Mouse (Mus musculus): ENCODE results near the gene Polr3a. TPM values are rescaled to one million over a fixed set of nuclear protein-coding genes. Genes with fewer than 3 reads are reported as not detected.
A peak's percentile ranks its signal among the peaks of the same experiment; 100 is the strongest.

Gene Polr3a
- polyA plus RNA-seq (2012; rRNA removed) (2.8 and 4.3 TPM in 2 replicates), polyA plus RNA-seq (2014; fragmentation: Nextera tagmentation; extraction: Ambion mirVana) (4.6 and 5.4 TPM in 2 replicates)

GRCm38 (mm10) chr14:24486773-24487227, at the start of gene Polr3a, which contains the start of gene Rps24:
TSS of gene Polr3a (minus strand) at chr14:24487058.
TSS of gene Rps24 (plus strand) at chr14:24487125.
- Histone ChIP-seq H3K27ac (no peak within 1 kb of the TSS), H3K4me2 (ENCODE audit: low read depth) (peak within 1 kb of the TSS; percentile 80)
- under 1% methylated on average over 30 of the region's 30 CpGs for WGBS (ENCODE audit: insufficient replicate concordance)

GRCm38 (mm10) chr14:24534865-24535545, 48.1 kb upstream of the Polr3a start:
- no peak for ATAC-seq (ENCODE audit: insufficient read depth)
- no peak overlapping the region for H3K4me3 ChIP-seq (ENCODE audit: insufficient read depth in 1 of 2, low read depth in 2 of 2, low read length in 2 of 2)
- WGBS (ENCODE audit: insufficient replicate concordance), result 75% methylated on average over 9 of the region's 9 CpGs

More at GRCm38 (mm10) chr14:24486773-24487227, at the start of gene Polr3a, which contains the start of gene Rps24:
- H3K36me3 ChIP-seq (replicated peaks; ENCODE audit: control insufficient read depth, insufficient read depth, low read depth), result peaks cover 21% of the 10 kb centered on the region
- peak within 1 kb of the TSS; percentile 77 for H3K9ac ChIP-seq (replicated peaks)
- DNase-seq (ENCODE audit: low read depth in 3 of 3, low spot score in 3 of 3) (peak; percentile 78 to 81 (median 78)), ATAC-seq (ENCODE audit: insufficient read depth) (peak; percentile 59)
- H3K4me3 ChIP-seq (ENCODE audit: insufficient read depth in 1 of 2, low read depth in 2 of 2, low read length in 2 of 2), result peak within 1 kb of the TSS; percentile 71 to 90
- no peaks in the 10 kb centered on the region for H3K27me3 ChIP-seq (ENCODE audit: control insufficient read depth, insufficient read depth, low read length)
- H3K4me1 ChIP-seq (replicated peaks; ENCODE audit: control insufficient read depth in 2 of 2, insufficient read depth in 2 of 2, low read length in 1 of 2), result peaks cover 7 to 16% of the 10 kb centered on the region in 2 experiments; a peak in 3 of 4 replicates
- TF ChIP-seq CTCF (IDR thresholded peaks at IDR 0.05; ENCODE audit: low read depth), result peak; percentile 96
- 0 out of 2 replicates have a peak, but pooled peaks have one; percentile 29 for TF ChIP-seq EP300 (IDR thresholded peaks at IDR 0.05; ENCODE audit: low read depth)
- no peaks in the 10 kb centered on the region for H3K9me3 ChIP-seq (ENCODE audit: control insufficient read depth, low read length)

GRCm38 (mm10) chr14:24530228-24530627, 43.4 kb upstream of the Polr3a start:
- 10% methylated on average over 5 of the region's 6 CpGs for WGBS (ENCODE audit: insufficient replicate concordance)
- TF ChIP-seq CTCF (IDR thresholded peaks at IDR 0.05; ENCODE audit: low read depth) (no peak), EP300 (IDR thresholded peaks at IDR 0.05; ENCODE audit: low read depth) (no peak)

More at GRCm38 (mm10) chr14:24534865-24535545, 48.1 kb upstream of the Polr3a start:
- H3K4me2 ChIP-seq (ENCODE audit: low read depth), result no peak overlapping the region
- H3K4me1 ChIP-seq (replicated peaks; ENCODE audit: control insufficient read depth in 2 of 2, insufficient read depth in 2 of 2, low read length in 1 of 2), result no peaks in the 10 kb centered on the region
- H3K36me3 ChIP-seq (replicated peaks; ENCODE audit: control insufficient read depth, insufficient read depth, low read depth), result no peaks in the 10 kb centered on the region
- H3K9ac ChIP-seq (replicated peaks), result no peak overlapping the region
- TF ChIP-seq EP300 (IDR thresholded peaks at IDR 0.05; ENCODE audit: low read depth), result no peak
- no peak for TF ChIP-seq CTCF (IDR thresholded peaks at IDR 0.05; ENCODE audit: low read depth)
- no peak for DNase-seq (ENCODE audit: low read depth in 3 of 3, low spot score in 3 of 3)
- H3K9me3 ChIP-seq (ENCODE audit: control insufficient read depth, low read length), result no peaks in the 10 kb centered on the region
- H3K27me3 ChIP-seq (ENCODE audit: control insufficient read depth, insufficient read depth, low read length), result no peaks in the 10 kb centered on the region
- H3K27ac ChIP-seq, result no peak overlapping the region

GRCm38 (mm10) chr14:24526440-24526839, 39.6 kb upstream of the Polr3a start:
- Histone ChIP-seq H3K27me3 (ENCODE audit: control insufficient read depth, insufficient read depth, low read length) (no peaks in the 10 kb centered on the region), H3K4me3 (ENCODE audit: insufficient read depth in 1 of 2, low read depth in 2 of 2, low read length in 2 of 2) (no peak overlapping the region), H3K9ac (replicated peaks) (no peak overlapping the region), H3K36me3 (replicated peaks; ENCODE audit: control insufficient read depth, insufficient read depth, low read depth) (no peaks in the 10 kb centered on the region), H3K9me3 (ENCODE audit: control insufficient read depth, low read length) (no peaks in the 10 kb centered on the region), H3K4me2 (ENCODE audit: low read depth) (no peak overlapping the region), H3K27ac (no peak overlapping the region), H3K4me1 (replicated peaks; ENCODE audit: control insufficient read depth in 2 of 2, insufficient read depth in 2 of 2, low read length in 1 of 2) (no peaks in the 10 kb centered on the region)
- no peak for DNase-seq (ENCODE audit: low read depth in 3 of 3, low spot score in 3 of 3)
- WGBS (ENCODE audit: insufficient replicate concordance), result 70% methylated on average over 10 of the region's 10 CpGs
- no peak for TF ChIP-seq CTCF (IDR thresholded peaks at IDR 0.05; ENCODE audit: low read depth)
- no peak for TF ChIP-seq EP300 (IDR thresholded peaks at IDR 0.05; ENCODE audit: low read depth)
- ATAC-seq (ENCODE audit: insufficient read depth), result no peak

More at GRCm38 (mm10) chr14:24530228-24530627, 43.4 kb upstream of the Polr3a start:
- Histone ChIP-seq H3K4me1 (replicated peaks; ENCODE audit: control insufficient read depth in 2 of 2, insufficient read depth in 2 of 2, low read length in 1 of 2) (no peaks in the 10 kb centered on the region), H3K27me3 (ENCODE audit: control insufficient read depth, insufficient read depth, low read length) (no peaks in the 10 kb centered on the region), H3K4me3 (ENCODE audit: insufficient read depth in 1 of 2, low read depth in 2 of 2, low read length in 2 of 2) (no peak overlapping the region), H3K27ac (no peak overlapping the region), H3K9me3 (ENCODE audit: control insufficient read depth, low read length) (no peaks in the 10 kb centered on the region), H3K9ac (replicated peaks) (no peak overlapping the region), H3K36me3 (replicated peaks; ENCODE audit: control insufficient read depth, insufficient read depth, low read depth) (no peaks in the 10 kb centered on the region), H3K4me2 (ENCODE audit: low read depth) (no peak overlapping the region)
- ATAC-seq (ENCODE audit: insufficient read depth), result no peak
- DNase-seq (ENCODE audit: low read depth in 3 of 3, low spot score in 3 of 3), result no peak

- WGBS (ENCODE audit: insufficient replicate concordance), result 68% methylated on average over 10 of the region's 10 CpGs
- H3K9me3 ChIP-seq (ENCODE audit: control insufficient read depth, low read length), result no peaks in the 10 kb centered on the region
- no peak overlapping the region for H3K4me2 ChIP-seq (ENCODE audit: low read depth)
- no peaks in the 10 kb centered on the region for H3K27me3 ChIP-seq (ENCODE audit: control insufficient read depth, insufficient read depth, low read length)
- no peak overlapping the region for H3K4me3 ChIP-seq (ENCODE audit: insufficient read depth in 1 of 2, low read depth in 2 of 2, low read length in 2 of 2)
- H3K36me3 ChIP-seq (replicated peaks; ENCODE audit: control insufficient read depth, insufficient read depth, low read depth), result no peaks in the 10 kb centered on the region
- ATAC-seq (ENCODE audit: insufficient read depth) (no peak), DNase-seq (ENCODE audit: low read depth in 3 of 3, low spot score in 3 of 3) (no peak)
- no peak overlapping the region for H3K9ac ChIP-seq (replicated peaks)
- no peak for TF ChIP-seq EP300 (IDR thresholded peaks at IDR 0.05; ENCODE audit: low read depth)
- no peak for TF ChIP-seq CTCF (IDR thresholded peaks at IDR 0.05; ENCODE audit: low read depth)
- no peak overlapping the region for H3K27ac ChIP-seq
- no peaks in the 10 kb centered on the region for H3K4me1 ChIP-seq (replicated peaks; ENCODE audit: control insufficient read depth in 2 of 2, insufficient read depth in 2 of 2, low read length in 1 of 2)
These were observed 39.0 kb upstream of the Polr3a start for GRCm38 (mm10) chr14:24525677-24526415.
